Mouse (Mus musculus): Measurements from ENCODE around the gene Rtf1.

The Rtf1 gene

GRCm38 (mm10) chr2:119730735-119731134, 55.9 kb downstream of the Rtf1 start:
- DNase-seq = no peak

- peak; percentile 21 to 25 for DNase-seq
These were observed 62.3 kb downstream of the Rtf1 start for GRCm38 (mm10) chr2:119737124-119737523.

GRCm38 (mm10) chr2:119740567-119740966, 65.7 kb downstream of the Rtf1 start:
- no peak for DNase-seq

- DNase-seq = peak; percentile 34 to 37
These were observed 66.9 kb downstream of the Rtf1 start, which contains the start of gene Itpka for GRCm38 (mm10) chr2:119741581-119742411. TSS of gene Itpka (plus strand) at chr2:119742337.

- peak; percentile 20 to 24 for DNase-seq
These were observed 67.8 kb downstream of the Rtf1 start for GRCm38 (mm10) chr2:119742461-119743175.

- DNase-seq = no peak
These were observed 68.4 kb downstream of the Rtf1 start for GRCm38 (mm10) chr2:119743176-119743807.

GRCm38 (mm10) chr2:119743808-119744162, 68.9 kb downstream of the Rtf1 start:
- DNase-seq = no peak

GRCm38 (mm10) chr2:119744163-119745111, 69.6 kb downstream of the Rtf1 start:
- DNase-seq = no peak

GRCm38 (mm10) chr2:119745281-119745680, 70.4 kb downstream of the Rtf1 start:
- DNase-seq = peak; percentile 28 to 44

GRCm38 (mm10) chr2:119747554-119747953, 72.7 kb downstream of the Rtf1 start:
- no peak for DNase-seq

GRCm38 (mm10) chr2:119749260-119749659, 74.4 kb downstream of the Rtf1 start:
- DNase-seq = no peak

GRCm38 (mm10) chr2:119757601-119758100, 82.8 kb downstream of the Rtf1 start:
- peak; percentile 28 to 33 for DNase-seq

- DNase-seq = peak; percentile 28 to 41
These were observed 83.4 kb downstream of the Rtf1 start for GRCm38 (mm10) chr2:119758101-119758843.

- DNase-seq = no peak
These were observed 84.3 kb downstream of the Rtf1 start for GRCm38 (mm10) chr2:119758844-119759835.

- DNase-seq = no peak
These were observed 85.4 kb downstream of the Rtf1 start, which contains the start of gene Ltk for GRCm38 (mm10) chr2:119760251-119760650. TSS of gene Ltk (minus strand) at chr2:119760431.

- DNase-seq = no peak
These were observed 87.4 kb downstream of the Rtf1 start for GRCm38 (mm10) chr2:119762276-119762675.

GRCm38 (mm10) chr2:119763924-119764323, 89.1 kb downstream of the Rtf1 start:
- DNase-seq = no peak

GRCm38 (mm10) chr2:119767246-119767645, 92.4 kb downstream of the Rtf1 start:
- DNase-seq = no peak

Data from cerebellum, postnatal 14 days (tissue).